Mouse (Mus musculus) liver, postnatal 0 days (tissue): Measurements from ENCODE around the gene Tab1.

ENCODE experiments used
- CTCF ChIP-seq: sonication (generic); IDR thresholded peaks from 2 replicates; pipeline ENCODE4 v1.5.1; 2016; ENCODE audit warnings: antibody characterized with exemption, low read depth
- EP300 ChIP-seq: IDR thresholded peaks from 2 replicates; pipeline ENCODE4 v1.6.1; 2016; ENCODE audit warnings: antibody characterized with exemption, low read depth, mild to moderate bottlenecking

DNA sequence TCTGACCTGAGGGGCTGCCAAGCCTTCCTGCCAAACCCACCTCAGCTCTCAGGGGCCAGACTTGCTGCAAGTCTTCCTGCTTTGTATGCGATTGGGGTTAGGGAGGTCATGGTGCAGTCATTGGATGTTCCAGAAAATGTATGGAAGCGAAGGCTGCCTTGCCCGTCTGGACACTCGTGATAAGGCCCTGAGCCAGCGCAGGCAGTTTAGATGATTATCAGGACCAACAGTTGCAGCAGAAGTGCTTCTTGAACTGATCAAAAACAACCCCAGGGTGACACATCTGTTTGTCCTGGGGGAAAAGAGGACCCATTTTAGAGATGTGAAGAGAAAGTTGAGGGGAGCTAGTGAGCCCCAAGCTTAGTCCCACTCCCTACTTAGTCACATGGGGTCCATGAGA lies 2.2 kb upstream of the Tab1 start:
- TF ChIP-seq CTCF = no peak
- peak; percentile 99 for TF ChIP-seq EP300
